Mouse (Mus musculus) brown adipose tissue, adult 24 weeks (tissue): ENCODE data around the gene Dusp27. TPM values are rescaled to one million over a fixed set of nuclear protein-coding genes. Genes with fewer than 3 reads are reported as not detected.
A peak's percentile ranks its signal among the peaks of the same experiment; 100 is the strongest.

Experiments
- H3K27ac ChIP-seq: fragments of 200-500 bp; replicated peaks from 2 replicates; pipeline ENCODE4 v1.5.1; 2012; ENCODE audit warnings: low read depth, mild to moderate bottlenecking, low read length
- H3K4me1 ChIP-seq: fragments of 200-500 bp; 2 replicates; pipeline ENCODE4 v1.6.1; 2012; ENCODE audit warnings: low read length, mixed read lengths; ENCODE audit not compliant: control insufficient read depth, insufficient read depth, insufficient read length
- H3K4me3 ChIP-seq: fragments of 200-500 bp; 2 replicates; pipeline ENCODE4 v1.5.1; 2012; ENCODE audit warnings: low read depth, mild to moderate bottlenecking, low read length, moderate library complexity; ENCODE audit not compliant: insufficient read depth
- polyA plus RNA-seq: library from polyadenylated mRNA; stranded (reverse); fragments of >200 nt; gene quantifications from 2 replicates; pipeline ENCODE4 v1.2.4, GENCODE M21; 2012; ENCODE audit not compliant: missing spikeins, insufficient read depth, insufficient read length

Gene Dusp27
- polyA plus RNA-seq, 1 experiment = 0.44 TPM

DNA sequence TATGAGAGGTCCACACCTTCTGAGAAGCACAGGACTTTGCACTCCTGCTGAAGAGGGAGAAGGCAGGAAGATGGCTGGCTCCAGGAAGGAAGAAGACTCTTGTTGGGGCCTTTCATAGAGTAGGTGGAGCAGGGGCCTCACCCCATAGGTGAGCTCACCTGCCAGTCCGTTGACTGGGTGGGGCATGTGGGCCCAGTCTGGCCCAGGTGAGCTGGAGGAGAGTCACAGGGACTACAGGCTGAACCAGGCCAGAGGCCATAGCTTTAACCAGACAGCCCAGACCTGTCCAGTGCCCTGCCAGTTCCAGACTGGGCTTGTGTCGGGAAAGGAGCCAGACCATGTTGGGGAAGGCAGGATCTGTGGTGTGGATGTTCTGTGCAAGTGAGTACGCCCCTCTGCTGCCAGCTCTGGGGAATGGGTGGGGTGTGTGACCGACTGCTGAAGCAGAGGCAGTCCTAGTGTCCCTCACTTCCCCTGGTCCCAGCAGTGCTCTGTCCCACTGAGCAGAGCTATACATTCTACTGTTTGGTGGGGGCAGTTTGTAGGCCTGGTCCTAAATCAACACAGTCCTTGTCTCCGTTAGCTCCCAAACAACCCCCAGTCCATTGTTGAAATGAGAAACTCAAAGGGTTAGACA lies 2.6 kb upstream of the Dusp27 start, which contains the start of gene Gpa33:
Gpa33 (plus strand) TSS at position 15 of the 637 bp plus-strand sequence.
- H3K27ac ChIP-seq = no peak within 1 kb of the TSS
- 0 out of 2 replicates have a peak, but pooled peaks cover 4% of the 10 kb centered on the region for H3K4me1 ChIP-seq
- no peak within 1 kb of the TSS for H3K4me3 ChIP-seq

DNA sequence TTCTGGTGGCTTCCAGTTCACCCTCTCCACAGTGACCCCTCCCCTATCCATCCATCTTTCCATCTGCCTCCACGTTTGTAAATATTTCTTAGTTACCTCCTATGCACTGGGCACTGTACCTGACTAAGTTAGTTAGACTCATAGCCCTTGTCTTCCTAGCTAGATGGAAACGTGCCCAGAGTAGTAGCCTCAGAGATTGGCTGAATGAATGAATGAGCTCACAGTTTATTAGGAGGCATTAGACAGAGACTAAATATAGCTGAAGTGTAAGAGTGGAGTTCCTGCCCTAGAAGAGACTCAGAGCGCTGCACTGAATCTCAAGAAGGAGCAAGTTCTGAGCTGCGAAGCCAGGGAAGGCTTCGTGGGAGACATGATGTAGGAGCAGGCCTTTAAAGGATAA lies 829 bp upstream of the Dusp27 start:
- Histone ChIP-seq H3K27ac (no peak overlapping the region), H3K4me1 (0 out of 2 replicates have a peak, but pooled peaks cover 4% of the 10 kb centered on the region), H3K4me3 (no peak overlapping the region)

DNA sequence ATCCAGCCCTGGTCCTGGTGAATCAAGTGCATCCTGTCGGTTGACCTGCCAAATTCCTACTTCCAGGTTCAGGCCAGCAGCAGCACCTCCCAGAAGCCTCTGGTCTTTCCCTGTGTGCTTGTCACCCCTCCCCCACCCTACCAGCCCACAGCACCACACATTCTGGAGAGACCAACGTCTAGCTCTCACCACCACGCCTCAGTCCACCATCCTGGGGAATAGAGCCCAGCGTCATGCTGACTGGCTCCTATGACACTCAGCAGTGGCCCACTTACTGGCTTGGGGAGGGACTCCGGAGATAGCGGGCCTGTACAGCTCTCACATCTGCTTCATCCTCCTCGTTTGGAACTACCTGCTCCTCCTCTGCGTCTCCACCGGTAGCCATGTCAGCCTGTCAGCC lies 927 bp downstream of the Dusp27 start:
- H3K4me3 ChIP-seq = 0 out of 2 replicates have a peak overlapping the region, but pooled peaks have one; percentile 5
- H3K27ac ChIP-seq = no peak overlapping the region
- 0 out of 2 replicates have a peak, but pooled peaks cover 4% of the 10 kb centered on the region for H3K4me1 ChIP-seq

DNA sequence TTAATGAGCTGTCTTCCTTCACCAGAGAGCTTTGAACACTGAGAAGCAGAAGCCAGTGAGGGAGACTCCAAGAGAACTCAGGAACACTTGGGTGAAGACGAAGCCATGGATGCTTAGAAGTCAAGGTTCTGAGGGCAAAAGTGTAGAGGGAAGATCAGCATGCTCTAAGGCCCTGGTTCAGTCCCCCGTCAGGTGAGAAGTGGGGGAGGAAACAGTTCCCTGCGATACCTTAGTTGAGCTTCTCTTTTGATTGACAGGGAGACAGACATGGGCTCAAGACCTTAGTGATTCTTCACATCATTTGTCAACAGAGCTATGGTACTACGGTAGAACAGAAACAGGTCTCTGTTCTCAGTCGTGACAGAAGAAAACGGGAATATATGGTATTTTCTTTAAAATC lies 1.4 kb downstream of the Dusp27 start:
- 0 out of 2 replicates have a peak, but pooled peaks cover 4% of the 10 kb centered on the region for H3K4me1 ChIP-seq
- H3K27ac ChIP-seq = no peak overlapping the region
- no peak overlapping the region for H3K4me3 ChIP-seq

DNA sequence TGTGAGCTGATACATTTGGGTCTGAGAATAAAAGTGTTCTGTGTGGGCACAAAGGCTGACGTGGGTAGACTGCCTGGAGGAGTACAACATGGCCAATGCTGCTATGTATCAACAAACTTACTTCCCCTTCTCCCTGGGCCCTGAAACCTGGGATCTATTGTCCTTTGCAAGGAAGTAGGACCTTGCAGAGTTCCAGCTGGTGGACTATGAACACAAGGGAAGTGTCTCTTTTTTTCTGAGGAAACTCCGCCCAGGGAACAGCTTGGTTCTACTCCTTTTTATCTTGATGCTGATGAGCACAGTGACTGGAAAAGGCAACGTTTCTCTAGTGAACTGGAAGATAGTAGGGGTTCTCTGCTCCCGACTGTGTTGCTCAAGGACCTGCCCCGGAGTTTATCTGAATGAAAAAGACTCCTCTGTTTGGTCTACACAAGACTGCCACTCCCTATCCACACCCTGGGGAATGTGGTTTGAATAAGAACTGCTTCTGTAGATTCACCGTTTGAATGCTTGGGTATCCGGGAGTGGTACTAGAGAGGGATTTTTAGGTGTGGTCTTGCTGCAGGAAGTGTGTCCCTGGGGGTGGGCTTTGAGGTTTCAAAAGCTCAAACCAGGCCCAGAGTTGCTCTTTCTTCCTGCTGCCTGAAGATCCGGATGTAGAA lies 2.7 kb downstream of the Dusp27 start:
- 0 out of 2 replicates have a peak, but pooled peaks cover 4% of the 10 kb centered on the region for H3K4me1 ChIP-seq
- no peak overlapping the region for H3K27ac ChIP-seq
- H3K4me3 ChIP-seq = no peak overlapping the region

DNA sequence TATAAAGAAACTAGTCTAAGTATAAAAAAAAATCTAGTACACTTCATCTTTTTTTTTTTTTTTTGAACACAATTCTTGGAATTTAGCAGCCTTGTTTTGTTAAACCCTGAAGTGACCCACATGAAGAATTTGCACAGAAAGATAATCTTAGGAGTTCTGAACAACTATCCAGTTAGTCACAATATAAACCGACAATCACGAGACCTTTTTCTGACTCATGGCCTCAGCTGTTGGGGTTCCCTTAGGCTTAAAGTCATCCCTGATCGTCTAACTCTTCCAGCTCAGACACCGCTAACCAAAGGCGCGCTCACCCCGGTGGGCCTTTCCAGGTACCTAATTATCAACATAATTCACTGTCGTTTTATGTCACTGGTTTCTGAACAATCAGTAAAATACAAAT lies 4.0 kb downstream of the Dusp27 start:
- 0 out of 2 replicates have a peak, but pooled peaks cover 4% of the 10 kb centered on the region for H3K4me1 ChIP-seq
- H3K4me3 ChIP-seq = no peak overlapping the region
- no peak overlapping the region for H3K27ac ChIP-seq

DNA sequence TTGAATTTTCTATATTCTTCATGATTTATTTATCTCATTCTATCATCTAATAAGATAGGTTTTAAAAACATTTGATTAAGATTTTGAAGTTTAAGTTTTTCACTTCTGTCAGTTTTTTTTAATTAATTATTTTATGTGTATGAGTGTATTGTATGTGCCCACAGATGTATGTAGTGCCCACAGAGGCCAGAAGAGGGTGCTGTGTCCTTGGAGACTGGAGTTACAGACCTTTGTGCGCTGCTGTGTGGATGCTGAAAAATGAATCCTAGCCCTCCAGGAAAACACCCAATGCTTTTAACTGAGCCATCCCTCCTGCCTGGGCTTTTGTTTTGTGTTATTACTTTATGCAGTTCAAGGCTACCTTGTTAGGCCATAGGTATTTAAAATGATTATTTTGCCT lies 4.7 kb downstream of the Dusp27 start:
- no peak overlapping the region for H3K27ac ChIP-seq
- H3K4me1 ChIP-seq = 0 out of 2 replicates have a peak, but pooled peaks cover 4% of the 10 kb centered on the region
- no peak overlapping the region for H3K4me3 ChIP-seq

DNA sequence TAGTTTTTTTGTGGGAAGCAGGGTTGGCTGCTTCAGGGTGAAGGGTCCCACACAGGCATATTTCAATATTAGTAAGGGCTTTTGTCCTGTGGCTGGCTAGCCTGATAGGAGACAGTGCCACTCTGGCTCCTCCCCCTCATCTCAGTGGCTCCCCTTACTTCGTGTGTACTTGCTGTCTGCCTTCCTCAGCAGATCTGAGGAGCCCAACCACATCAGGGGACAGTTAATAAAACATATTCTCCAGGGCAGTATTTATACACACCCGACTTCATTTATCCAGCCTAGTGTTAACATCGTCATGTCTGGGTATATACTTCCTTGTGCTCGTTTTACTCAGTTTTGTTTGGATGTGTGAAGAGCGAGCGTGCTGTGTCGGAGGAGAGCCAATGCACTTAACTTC lies 5.6 kb downstream of the Dusp27 start:
- 0 out of 2 replicates have a peak, but pooled peaks cover 4% of the 10 kb centered on the region for H3K4me1 ChIP-seq
- no peak overlapping the region for H3K4me3 ChIP-seq
- no peak overlapping the region for H3K27ac ChIP-seq

DNA sequence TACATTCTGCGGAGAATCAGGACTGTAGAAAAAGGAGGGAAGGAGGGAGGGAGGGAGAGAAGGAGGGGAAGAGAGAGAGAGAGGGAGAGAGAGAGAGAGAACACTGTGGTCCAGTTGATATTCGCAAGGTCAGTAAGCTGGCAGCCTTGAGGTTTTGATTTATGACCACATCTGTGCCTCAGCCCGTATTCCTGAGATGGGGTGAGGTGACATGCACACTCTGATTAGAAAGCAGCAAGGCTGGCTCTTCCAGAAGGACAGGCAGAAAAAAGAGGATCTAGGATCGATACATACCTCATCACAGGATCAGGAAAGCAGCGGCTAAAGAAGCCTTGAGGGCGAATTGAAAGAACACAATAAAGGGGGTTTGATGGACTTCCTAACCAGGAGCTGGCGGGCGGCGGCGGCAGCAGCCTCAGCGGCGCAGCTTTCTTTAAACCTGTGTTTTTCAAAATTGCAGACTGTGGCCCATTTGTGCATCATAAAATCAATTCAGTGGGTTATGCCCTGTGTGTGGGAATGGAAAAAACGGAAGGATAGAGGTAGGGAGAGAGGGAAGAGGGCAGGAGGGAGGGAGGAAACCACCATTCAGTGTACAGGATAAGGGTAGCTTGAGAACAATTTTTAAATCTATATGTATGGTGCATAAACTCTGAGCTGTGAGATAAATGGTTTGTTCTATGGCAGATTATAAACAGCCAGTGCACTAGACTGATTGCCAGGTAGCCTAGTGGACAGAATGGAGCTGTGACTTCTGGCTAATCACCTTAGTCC lies 9.7 kb downstream of the Dusp27 start:
- Histone ChIP-seq H3K27ac (no peak overlapping the region), H3K4me1 (no peaks in the 10 kb centered on the region), H3K4me3 (no peak overlapping the region)

DNA sequence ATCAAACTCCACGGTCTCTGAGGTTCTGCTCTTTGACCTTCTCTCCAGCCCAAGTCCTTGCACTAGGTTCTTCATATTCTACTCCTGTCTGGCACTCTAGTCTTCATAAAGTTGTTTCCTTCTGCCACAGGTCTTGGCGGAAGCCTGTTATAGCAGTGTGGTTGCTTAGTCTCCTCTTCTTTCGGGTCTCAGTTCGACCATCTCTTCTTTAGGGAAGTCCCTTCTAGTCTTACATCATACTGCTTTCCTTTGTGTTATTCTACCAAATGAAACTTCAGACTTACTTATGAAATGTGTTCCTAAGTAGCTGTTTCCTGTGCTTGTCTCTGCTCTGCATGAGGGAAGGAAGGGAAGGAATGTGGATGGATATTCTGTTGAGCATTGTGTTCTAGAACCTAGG lies 12.0 kb downstream of the Dusp27 start:
- H3K4me1 ChIP-seq = no peaks in the 10 kb centered on the region
- no peak overlapping the region for H3K4me3 ChIP-seq
- H3K27ac ChIP-seq = no peak overlapping the region

DNA sequence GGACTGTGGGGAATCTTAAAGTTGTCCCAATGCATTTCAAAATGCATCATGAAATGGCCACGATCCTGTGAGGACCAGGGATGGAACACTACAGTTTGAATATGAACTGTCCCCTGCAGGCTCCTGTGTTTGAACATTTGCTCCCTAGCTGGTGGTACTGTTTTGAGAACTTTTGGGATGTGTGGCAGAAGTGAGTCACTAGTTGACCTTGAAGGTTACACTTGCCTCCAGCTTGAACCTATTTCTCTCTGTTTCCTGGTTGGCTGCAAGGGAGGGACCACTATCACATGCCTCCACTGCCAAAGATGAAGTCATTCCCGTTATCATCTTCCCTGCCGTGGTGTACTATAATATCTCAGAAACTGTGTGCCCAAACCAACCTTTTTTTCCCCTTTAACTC lies 12.7 kb downstream of the Dusp27 start:
- no peaks in the 10 kb centered on the region for H3K4me1 ChIP-seq
- no peak overlapping the region for H3K4me3 ChIP-seq
- no peak overlapping the region for H3K27ac ChIP-seq

DNA sequence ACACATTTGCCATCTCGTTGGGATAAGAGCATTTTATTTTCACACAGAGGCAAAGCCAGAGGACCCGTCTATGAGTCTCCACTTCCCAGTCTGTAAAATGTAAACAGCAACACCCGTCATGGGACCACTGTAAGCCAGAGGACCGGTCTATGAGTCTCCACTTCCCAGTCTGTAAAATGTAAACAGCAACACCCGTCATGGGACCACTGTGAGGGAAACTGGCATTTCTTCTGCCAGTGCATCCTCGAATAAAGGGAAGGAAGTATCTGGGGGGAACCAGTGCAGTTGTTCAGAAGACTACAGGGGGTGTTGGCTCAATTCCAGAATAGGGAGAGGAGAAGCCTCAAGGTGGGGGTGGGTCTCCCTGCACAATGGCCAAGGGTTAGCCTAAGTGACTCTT lies 22.3 kb downstream of the Dusp27 start:
- Histone ChIP-seq H3K27ac (no peak overlapping the region), H3K4me3 (no peak overlapping the region), H3K4me1 (no peaks in the 10 kb centered on the region)

DNA sequence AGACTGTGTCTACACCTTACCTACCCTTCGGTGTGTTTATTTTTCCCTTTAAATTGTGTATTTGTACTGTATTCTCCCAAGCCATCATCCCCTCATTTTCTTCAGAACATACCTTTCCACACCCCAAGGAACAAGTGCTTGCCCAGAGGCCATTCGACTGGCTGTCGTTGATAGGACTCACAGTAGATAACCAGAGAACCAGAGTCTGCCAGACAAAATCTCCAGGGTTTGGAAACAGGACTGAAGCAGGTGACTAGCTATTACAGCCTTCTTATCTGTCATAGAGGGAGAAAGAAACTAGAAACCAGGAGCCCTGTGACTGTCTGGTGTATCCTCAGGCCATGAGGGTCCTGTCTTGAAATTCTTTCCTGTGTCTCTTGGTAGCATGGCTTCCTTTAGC lies 22.9 kb downstream of the Dusp27 start:
- H3K4me1 ChIP-seq = no peaks in the 10 kb centered on the region
- no peak overlapping the region for H3K27ac ChIP-seq
- H3K4me3 ChIP-seq = no peak overlapping the region

DNA sequence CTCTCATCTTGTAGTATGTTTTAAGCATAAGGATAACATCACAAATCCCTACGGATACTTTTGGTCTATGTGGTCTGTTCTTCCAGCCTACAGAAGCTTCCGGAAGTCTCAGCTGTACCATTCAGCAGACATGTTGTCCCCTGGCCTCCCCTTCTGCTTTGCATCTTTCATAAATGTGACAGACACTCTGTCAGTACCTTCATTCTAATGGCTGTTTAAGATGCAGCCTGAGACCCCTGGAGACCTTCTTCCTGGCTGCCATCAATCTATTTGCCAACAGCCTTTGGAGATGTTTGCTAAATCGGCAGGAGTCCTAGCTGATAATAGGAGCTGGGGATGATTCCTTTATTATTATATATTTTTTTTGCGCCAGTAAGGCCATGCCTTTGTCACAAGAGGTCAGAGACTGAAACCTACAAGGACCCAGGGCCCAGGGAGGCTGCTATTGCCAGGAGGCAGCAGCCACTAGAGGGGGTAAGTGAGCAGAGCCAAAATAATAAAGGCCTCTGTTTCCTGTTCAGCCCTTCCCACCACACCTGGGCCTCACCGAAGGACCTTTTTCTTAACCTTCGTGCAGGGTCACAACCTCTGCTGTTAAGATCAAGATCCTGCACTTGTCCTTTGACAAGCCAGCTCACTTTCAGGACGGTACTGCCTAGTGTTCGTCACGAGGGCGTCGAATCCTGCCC lies 24.7 kb downstream of the Dusp27 start:
- no peak overlapping the region for H3K4me3 ChIP-seq
- no peaks in the 10 kb centered on the region for H3K4me1 ChIP-seq
- no peak overlapping the region for H3K27ac ChIP-seq

DNA sequence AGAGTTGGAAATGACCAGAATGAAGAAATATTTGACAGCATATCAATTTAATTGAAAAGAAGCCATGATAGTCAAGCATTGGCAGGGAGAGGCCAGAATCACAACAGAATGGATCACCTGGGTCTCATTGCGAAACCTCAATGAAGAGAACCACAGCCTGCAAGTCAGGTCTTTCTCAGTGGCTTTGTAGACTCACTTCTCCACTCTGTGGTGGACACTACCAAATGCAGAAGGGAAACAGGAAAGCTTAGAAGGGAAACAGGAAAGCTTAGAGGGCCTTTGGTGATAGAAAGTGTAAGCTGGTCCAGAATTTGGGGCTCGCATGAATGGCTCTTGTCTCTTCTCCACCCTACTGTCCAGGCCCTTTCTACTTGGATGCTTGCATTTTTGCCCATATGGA lies 29.6 kb downstream of the Dusp27 start:
- H3K27ac ChIP-seq = no peak overlapping the region
- no peak overlapping the region for H3K4me3 ChIP-seq
- H3K4me1 ChIP-seq = no peaks in the 10 kb centered on the region
